Mouse (Mus musculus): ENCODE results near the gene Hdlbp.

DNA sequence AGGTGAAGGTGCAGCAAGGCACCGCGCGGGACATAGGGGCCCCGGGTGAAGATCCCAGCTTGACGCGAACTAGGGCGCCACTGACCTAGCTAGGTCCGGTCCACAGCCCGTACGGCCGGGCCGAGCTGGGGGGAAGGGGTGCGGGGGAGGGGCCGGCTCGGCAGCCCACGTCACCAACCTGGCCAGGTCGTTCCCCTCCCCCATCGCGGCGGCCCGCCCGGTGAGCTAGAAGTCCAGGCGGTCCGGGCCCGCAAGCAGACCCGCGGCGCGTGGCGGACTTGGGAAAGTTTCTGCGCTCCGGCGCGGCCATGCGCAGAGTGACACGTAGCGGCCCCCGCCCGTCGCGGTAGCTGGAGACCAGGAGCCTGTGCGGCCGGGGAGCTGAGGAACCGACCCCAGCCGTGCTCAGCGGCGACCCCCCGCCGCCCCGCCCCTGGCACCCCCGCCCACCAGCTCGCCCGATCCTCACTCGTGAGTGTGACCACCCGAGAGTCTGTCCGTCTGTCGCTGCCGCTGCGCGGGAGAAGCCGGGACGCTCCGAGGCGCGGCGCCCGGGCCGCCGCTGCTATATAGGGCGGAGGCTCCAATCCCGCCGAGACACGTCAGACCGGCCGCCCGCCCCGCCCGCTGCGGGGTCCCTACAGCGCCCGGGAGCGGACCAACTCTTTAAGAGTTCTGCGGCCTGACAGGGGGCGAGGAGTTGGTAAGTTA, 33.3 kb downstream of the Hdlbp start:
- TF ChIP-seq CTCF (IDR thresholded peaks at IDR 0.05; ENCODE audit: extremely low read depth, insufficient read length, insufficient replicate concordance, low read depth, low read length), result no peak
- TF ChIP-seq POLR2A (IDR thresholded peaks at IDR 0.05; ENCODE audit: low read depth, low read length), result peak; percentile 96
